Mouse (Mus musculus): Measurements from ENCODE around the gene Ccp110. TPM values are rescaled to one million over a fixed set of nuclear protein-coding genes. Genes with fewer than 3 reads are reported as not detected.

Ccp110 gene
- total RNA-seq, 2 experiments from 2014 or later = 2.0 to 3.2 TPM

GRCm38 (mm10) chr7:118766834-118767224 lies 54.5 kb downstream of the Ccp110 start:
- DNase-seq (ENCODE audit: low spot score) = no peak

- DNase-seq (ENCODE audit: low spot score) = no peak
Measured at GRCm38 (mm10) chr7:118769208-118769607, 56.9 kb downstream of the Ccp110 start.

- DNase-seq (ENCODE audit: low spot score) = no peak
Measured at GRCm38 (mm10) chr7:118769655-118770054, 57.3 kb downstream of the Ccp110 start.

- no peak for DNase-seq (ENCODE audit: low spot score)
Measured at GRCm38 (mm10) chr7:118773027-118773426, 60.7 kb downstream of the Ccp110 start.

- no peak for DNase-seq (ENCODE audit: low spot score)
Measured at GRCm38 (mm10) chr7:118775991-118776390, 63.6 kb downstream of the Ccp110 start.

GRCm38 (mm10) chr7:118776491-118776890 lies 64.1 kb downstream of the Ccp110 start:
- no peak for DNase-seq (ENCODE audit: low spot score)

- DNase-seq (ENCODE audit: low spot score) = no peak
Measured at GRCm38 (mm10) chr7:118777598-118778394, 65.4 kb downstream of the Ccp110 start.

GRCm38 (mm10) chr7:118778561-118778960 lies 66.2 kb downstream of the Ccp110 start:
- DNase-seq (ENCODE audit: low spot score) = no peak

- no peak for DNase-seq (ENCODE audit: low spot score)
Measured at GRCm38 (mm10) chr7:118783305-118784001, 71.1 kb downstream of the Ccp110 start.

GRCm38 (mm10) chr7:118786091-118786490 lies 73.7 kb downstream of the Ccp110 start:
- no peak for DNase-seq (ENCODE audit: low spot score)

Other genes with a start within 250 kb of the Ccp110 start
- gene Itpripl2, start 220.6 kb upstream of the Ccp110 start, total RNA-seq (2021) = 1 to 10 TPM; 5.2 to 8.2 TPM
- 10 to 100 TPM; 46.4 to 57.7 TPM for gene Coq7, start 179.2 kb upstream of the Ccp110 start, total RNA-seq (2021)
- gene Tmc7, start 127.8 kb upstream of the Ccp110 start, total RNA-seq (2021) = 10 to 100 TPM in 1 of 2 experiments, 1 to 10 TPM in 1; 9.6 to 13.1 TPM
- gene Tmc5, start 115.3 kb upstream of the Ccp110 start, total RNA-seq (2021) = not detected
- 10 to 100 TPM; 45.4 to 45.7 TPM for gene Gde1, start 6.8 kb upstream of the Ccp110 start, total RNA-seq (2021)
- gene Vps35l, start 27.7 kb downstream of the Ccp110 start, total RNA-seq (2021) = 10 to 100 TPM; 20.4 to 20.5 TPM
- under 1 TPM; 0.14 to 0.24 TPM for gene Iqck, start 143.2 kb downstream of the Ccp110 start, total RNA-seq (2021)
- 10 to 100 TPM; 25.3 to 25.8 TPM for gene Knop1, start 143.7 kb downstream of the Ccp110 start, total RNA-seq (2021)